Mouse (Mus musculus) liver, adult 2 months (tissue): ENCODE data around the gene Wasf1.

Experiments
- CTCF ChIP-seq: fragments of 200-500 bp; IDR thresholded peaks from 2 replicates; pipeline ENCODE4 v1.5.1; 2011; ENCODE audit warnings: low read depth, low read length, control low read depth
- POLR2A ChIP-seq: fragments of 200-500 bp; IDR thresholded peaks from 2 replicates; pipeline ENCODE4 v1.6.1; 2011; ENCODE audit warnings: low read length, control low read depth; ENCODE audit not compliant: insufficient read depth; ENCODE audit errors: extremely low read depth

GRCm38 (mm10) chr10:40942688-40943087 lies 59.4 kb downstream of the Wasf1 start:
- TF ChIP-seq CTCF (no peak), POLR2A (no peak)
